Mouse (Mus musculus): ENCODE results near the gene Scgb2b26. TPM values are rescaled to one million over a fixed set of nuclear protein-coding genes. Genes with fewer than 3 reads are reported as not detected.
"Not testable (repeated sequence)": the region's sequence is repeated elsewhere in the genome, so short reads cannot be mapped to it uniquely, and the experiment has no call there.

Gene Scgb2b26
- not detected in 2 replicates for polyA plus RNA-seq (2012; rRNA removed)

- WGBS: 79% methylated on average over 4 of the region's 4 CpGs
- no peak within 1 kb of the TSS for H3K27ac ChIP-seq (ENCODE audit: insufficient read depth, low read depth, low read length)
- TF ChIP-seq CTCF (IDR thresholded peaks at IDR 0.05; ENCODE audit: extremely low read depth, insufficient read length, insufficient replicate concordance, low read depth, low read length) (no peak), POLR2A (IDR thresholded peaks at IDR 0.05; ENCODE audit: low read depth, low read length) (no peak)
- no peaks in the 10 kb centered on the region for H3K4me1 ChIP-seq (ENCODE audit: control insufficient read depth, insufficient read depth, insufficient read length, low read length)
- no peak within 1 kb of the TSS for H3K4me3 ChIP-seq (ENCODE audit: low read depth, low read length)
- no peaks in the 10 kb centered on the region for H3K36me3 ChIP-seq (ENCODE audit: control insufficient read depth, insufficient read depth, low read length)
- no peaks in the 10 kb centered on the region for H3K27me3 ChIP-seq (ENCODE audit: control insufficient read depth, insufficient read depth, low read length)
These were observed at the start of gene Scgb2b26 for GRCm38 (mm10) chr7:33944940-33945339. TSS of gene Scgb2b26 (minus strand) at chr7:33945040.

- WGBS: 14% methylated on average over 8 of the region's 9 CpGs
- peak; percentile 28; the same call in 1 of the 2 replicates for TF ChIP-seq CTCF (IDR thresholded peaks at IDR 0.05; ENCODE audit: extremely low read depth, insufficient read length, insufficient replicate concordance, low read depth, low read length)
- not testable (repeated sequence) for H3K4me1 ChIP-seq (ENCODE audit: control insufficient read depth, insufficient read depth, insufficient read length, low read length); H3K36me3 ChIP-seq (ENCODE audit: control insufficient read depth, insufficient read depth, low read length); H3K27ac ChIP-seq (ENCODE audit: insufficient read depth, low read depth, low read length); H3K4me3 ChIP-seq (ENCODE audit: low read depth, low read length); H3K27me3 ChIP-seq (ENCODE audit: control insufficient read depth, insufficient read depth, low read length)
These were observed 37.4 kb upstream of the Scgb2b26 start for GRCm38 (mm10) chr7:33982281-33982680.

GRCm38 (mm10) chr7:33902982-33903381 is 41.9 kb downstream of the Scgb2b26 start:
- TF ChIP-seq POLR2A (IDR thresholded peaks at IDR 0.05; ENCODE audit: low read depth, low read length) (no peak), CTCF (IDR thresholded peaks at IDR 0.05; ENCODE audit: extremely low read depth, insufficient read length, insufficient replicate concordance, low read depth, low read length) (no peak)
- no peak overlapping the region for H3K4me3 ChIP-seq (ENCODE audit: low read depth, low read length)
- H3K27ac ChIP-seq (ENCODE audit: insufficient read depth, low read depth, low read length): no peak overlapping the region

GRCm38 (mm10) chr7:33900803-33901202 is 44.0 kb downstream of the Scgb2b26 start:
- 73% methylated on average over 2 of the region's 2 CpGs for WGBS
- no peaks in the 10 kb centered on the region for H3K27me3 ChIP-seq (ENCODE audit: control insufficient read depth, insufficient read depth, low read length)

More at GRCm38 (mm10) chr7:33902982-33903381, 41.9 kb downstream of the Scgb2b26 start:
- no peaks in the 10 kb centered on the region for H3K36me3 ChIP-seq (ENCODE audit: control insufficient read depth, insufficient read depth, low read length)
- H3K27me3 ChIP-seq (ENCODE audit: control insufficient read depth, insufficient read depth, low read length): no peaks in the 10 kb centered on the region
- H3K4me1 ChIP-seq (ENCODE audit: control insufficient read depth, insufficient read depth, insufficient read length, low read length): no peaks in the 10 kb centered on the region

GRCm38 (mm10) chr7:33900007-33900406 is 44.8 kb downstream of the Scgb2b26 start:
- 48% methylated on average over 2 of the region's 2 CpGs for WGBS
- Histone ChIP-seq H3K4me1 (ENCODE audit: control insufficient read depth, insufficient read depth, insufficient read length, low read length) (no peaks in the 10 kb centered on the region), H3K27me3 (ENCODE audit: control insufficient read depth, insufficient read depth, low read length) (no peaks in the 10 kb centered on the region), H3K27ac (ENCODE audit: insufficient read depth, low read depth, low read length) (no peak overlapping the region), H3K4me3 (ENCODE audit: low read depth, low read length) (no peak overlapping the region), H3K36me3 (ENCODE audit: control insufficient read depth, insufficient read depth, low read length) (no peaks in the 10 kb centered on the region)
- no peak for TF ChIP-seq POLR2A (IDR thresholded peaks at IDR 0.05; ENCODE audit: low read depth, low read length)
- TF ChIP-seq CTCF (IDR thresholded peaks at IDR 0.05; ENCODE audit: extremely low read depth, insufficient read length, insufficient replicate concordance, low read depth, low read length): no peak

More at GRCm38 (mm10) chr7:33900803-33901202, 44.0 kb downstream of the Scgb2b26 start:
- Histone ChIP-seq H3K36me3 (ENCODE audit: control insufficient read depth, insufficient read depth, low read length) (no peaks in the 10 kb centered on the region), H3K4me1 (ENCODE audit: control insufficient read depth, insufficient read depth, insufficient read length, low read length) (no peaks in the 10 kb centered on the region), H3K27ac (ENCODE audit: insufficient read depth, low read depth, low read length) (no peak overlapping the region), H3K4me3 (ENCODE audit: low read depth, low read length) (no peak overlapping the region)
- TF ChIP-seq CTCF (IDR thresholded peaks at IDR 0.05; ENCODE audit: extremely low read depth, insufficient read length, insufficient replicate concordance, low read depth, low read length): no peak

Other genes starting within 250 kb of the Scgb2b26 start
- gene Scgb2b24, start 205.7 kb downstream of the Scgb2b26 start, polyA plus RNA-seq (2012; rRNA removed): not detected in 2 replicates
- not detected in 2 replicates for gene Scgb1b24, start 201.2 kb downstream of the Scgb2b26 start, polyA plus RNA-seq (2012; rRNA removed)
- gene Scgb2b27, start 68.9 kb upstream of the Scgb2b26 start, polyA plus RNA-seq (2012; rRNA removed): not detected in 2 replicates
- not detected in 2 replicates for gene Scgb1b27, start 76.4 kb upstream of the Scgb2b26 start, polyA plus RNA-seq (2012; rRNA removed)
- gene Scgb1b30, start 150.4 kb upstream of the Scgb2b26 start, polyA plus RNA-seq (2012; rRNA removed): not detected in 2 replicates
- 10.6 and 12.7 TPM in 2 replicates for gene Wtip, start 188.2 kb upstream of the Scgb2b26 start, polyA plus RNA-seq (2012; rRNA removed)
- gene Uba2, start 224.6 kb upstream of the Scgb2b26 start, polyA plus RNA-seq (2012; rRNA removed): 6.6 and 13.2 TPM in 2 replicates

All from small intestine, adult 2 months (tissue).